Mouse (Mus musculus): ENCODE measurements at regions not wholly inside any gene's neighbourhood (a gene's known extent, or its start where the extent isn't known, plus 50 kb on each side); places are given as distances from the start of the nearest gene placed in this dataset.
A peak's percentile ranks its signal among the peaks of the same experiment; 100 is the strongest.

GRCm38 (mm10) chr7:135816191-135816590 lies 100.0 kb upstream of the Mki67 start:
- peak; percentile 90 for ATAC-seq (replicated peaks; ENCODE audit: low FRiP score, low TSS enrichment, poor library complexity, severe bottlenecking)

- no peak; the same call in 1 of the 2 replicates for ATAC-seq (replicated peaks; ENCODE audit: low FRiP score, low TSS enrichment, poor library complexity, severe bottlenecking)
Measured at GRCm38 (mm10) chr7:135817868-135818267, 101.7 kb upstream of the Mki67 start.

GRCm38 (mm10) chr7:135818298-135818697 lies 102.1 kb upstream of the Mki67 start:
- ATAC-seq (replicated peaks; ENCODE audit: low FRiP score, low TSS enrichment, poor library complexity, severe bottlenecking), result no peak

GRCm38 (mm10) chr7:135823884-135824750 lies 108.0 kb upstream of the Mki67 start:
- no peak for ATAC-seq (replicated peaks; ENCODE audit: low FRiP score, low TSS enrichment, poor library complexity, severe bottlenecking)

- ATAC-seq (replicated peaks; ENCODE audit: low FRiP score, low TSS enrichment, poor library complexity, severe bottlenecking), result no peak
Measured at GRCm38 (mm10) chr7:135829246-135829645, 113.1 kb upstream of the Mki67 start.

- no peak for ATAC-seq (replicated peaks; ENCODE audit: low FRiP score, low TSS enrichment, poor library complexity, severe bottlenecking)
Measured at GRCm38 (mm10) chr7:135833425-135833824, 117.3 kb upstream of the Mki67 start.

GRCm38 (mm10) chr7:135836808-135837733 lies 120.9 kb upstream of the Mki67 start:
- peak; percentile 76 for ATAC-seq (replicated peaks; ENCODE audit: low FRiP score, low TSS enrichment, poor library complexity, severe bottlenecking)

GRCm38 (mm10) chr7:135844018-135844417 lies 127.9 kb upstream of the Mki67 start:
- ATAC-seq (replicated peaks; ENCODE audit: low FRiP score, low TSS enrichment, poor library complexity, severe bottlenecking), result no peak

- ATAC-seq (replicated peaks; ENCODE audit: low FRiP score, low TSS enrichment, poor library complexity, severe bottlenecking), result no peak
Measured at GRCm38 (mm10) chr7:135847304-135847703, 131.1 kb upstream of the Mki67 start.

- no peak for ATAC-seq (replicated peaks; ENCODE audit: low FRiP score, low TSS enrichment, poor library complexity, severe bottlenecking)
Measured at GRCm38 (mm10) chr7:135848170-135848569, 132.0 kb upstream of the Mki67 start.

- ATAC-seq (replicated peaks; ENCODE audit: low FRiP score, low TSS enrichment, poor library complexity, severe bottlenecking), result no peak
Measured at GRCm38 (mm10) chr7:135848833-135849232, 132.7 kb upstream of the Mki67 start.

- ATAC-seq (replicated peaks; ENCODE audit: low FRiP score, low TSS enrichment, poor library complexity, severe bottlenecking), result peak; percentile 43; the same call in 1 of the 2 replicates
Measured at GRCm38 (mm10) chr7:135853127-135853813, 137.1 kb upstream of the Mki67 start.

GRCm38 (mm10) chr7:135853814-135854324 lies 137.7 kb upstream of the Mki67 start:
- ATAC-seq (replicated peaks; ENCODE audit: low FRiP score, low TSS enrichment, poor library complexity, severe bottlenecking), result no peak

GRCm38 (mm10) chr7:135860288-135860687 lies 144.1 kb upstream of the Mki67 start:
- ATAC-seq (replicated peaks; ENCODE audit: low FRiP score, low TSS enrichment, poor library complexity, severe bottlenecking), result no peak

GRCm38 (mm10) chr7:135860741-135861408 lies 144.7 kb upstream of the Mki67 start:
- no peak for ATAC-seq (replicated peaks; ENCODE audit: low FRiP score, low TSS enrichment, poor library complexity, severe bottlenecking)

- ATAC-seq (replicated peaks; ENCODE audit: low FRiP score, low TSS enrichment, poor library complexity, severe bottlenecking), result no peak
Measured at GRCm38 (mm10) chr7:135861409-135861805, 145.2 kb upstream of the Mki67 start.

- no peak for ATAC-seq (replicated peaks; ENCODE audit: low FRiP score, low TSS enrichment, poor library complexity, severe bottlenecking)
Measured at GRCm38 (mm10) chr7:135863581-135864426, 147.6 kb upstream of the Mki67 start.

GRCm38 (mm10) chr7:135870981-135871380 lies 154.8 kb upstream of the Mki67 start:
- ATAC-seq (replicated peaks; ENCODE audit: low FRiP score, low TSS enrichment, poor library complexity, severe bottlenecking), result no peak

All from megakaryocyte-erythroid progenitor cell, adult 5-6 weeks (primary cell).